Mouse (Mus musculus) gastrocnemius, postnatal 14 days (tissue): ENCODE data around the gene Hey2. TPM values are rescaled to one million over a fixed set of nuclear protein-coding genes. Genes with fewer than 3 reads are reported as not detected.

Experiments used
- DNase-seq: peaks from one replicate; pipeline ENCODE4 v3.0.0; 2021; ENCODE audit warnings: mixed read lengths
- intact Hi-C: fragments of 180-260 bp; cut with DNase I; formaldehyde crosslinking; loops from one replicate; pipeline ENCODE4 v1.15.1; 2025; ENCODE audit warnings: low total_unique reads
- long read RNA-seq, 2 experiments: library from polyadenylated mRNA; stranded (forward); transcript quantifications; one replicate each; pipeline ENCODE4 v2.0.0; 2021
- total RNA-seq, 2 experiments: library from RNA; stranded (reverse); gene quantifications; 2 replicates each; pipeline ENCODE4 v1.2.3; 2021

The Hey2 gene
- 1 to 10 TPM in 1 of 2 experiments, under 1 TPM in 1; 0.73 to 1.0 TPM for total RNA-seq
- long read RNA-seq, experiment 1, partial matches to known transcripts: 0 of 1 reads
- long read RNA-seq, experiment 1, other reads (novel, unspliced or antisense): 1 of 1 reads
- long read RNA-seq, experiment 2: 0 reads

DNA sequence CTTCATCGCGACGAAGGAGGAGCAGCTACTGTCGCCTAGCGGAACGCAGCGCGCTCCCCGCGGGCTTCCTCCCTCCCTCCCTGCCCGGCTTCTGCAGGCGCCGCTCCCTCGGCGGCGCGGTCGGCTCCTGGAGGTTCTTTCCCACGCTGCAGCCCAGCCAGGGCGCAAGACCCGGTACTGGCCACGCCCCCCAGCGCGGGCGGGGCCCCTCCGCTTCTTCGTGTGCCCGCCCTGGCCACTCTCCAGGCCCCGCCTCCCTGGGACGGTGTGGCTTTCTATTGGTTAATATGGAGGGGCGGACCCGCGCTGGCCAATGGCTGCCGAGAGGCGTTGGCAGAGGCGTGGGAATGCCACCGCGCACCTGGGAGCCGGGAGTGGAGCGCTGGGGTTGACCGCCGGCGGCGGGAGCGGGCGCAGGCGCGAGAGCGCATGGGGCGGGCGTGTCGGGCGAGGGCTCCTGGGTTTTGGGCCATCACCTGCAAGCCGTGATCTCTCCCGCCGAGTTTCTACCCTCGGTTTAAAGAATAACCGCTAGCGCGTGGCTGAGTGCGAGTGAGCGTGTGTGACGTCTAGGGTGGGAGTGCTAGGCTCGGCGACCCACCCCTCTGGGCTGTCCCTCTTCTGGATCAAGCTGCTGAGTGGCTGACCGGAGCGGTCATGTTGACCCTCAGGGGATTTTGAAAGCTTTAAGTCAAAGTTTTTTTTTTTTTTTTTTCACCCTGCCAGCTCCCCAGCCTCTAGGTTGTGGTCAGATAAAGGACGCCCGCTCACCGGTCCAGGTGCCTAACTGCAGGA is at the start of gene Hey2:
Gene Hey2 (minus strand): TSS at position 159 of the 795 bp plus-strand sequence.
- DNase-seq: peak; percentile 96
- intact Hi-C loops: no loop called here

DNA sequence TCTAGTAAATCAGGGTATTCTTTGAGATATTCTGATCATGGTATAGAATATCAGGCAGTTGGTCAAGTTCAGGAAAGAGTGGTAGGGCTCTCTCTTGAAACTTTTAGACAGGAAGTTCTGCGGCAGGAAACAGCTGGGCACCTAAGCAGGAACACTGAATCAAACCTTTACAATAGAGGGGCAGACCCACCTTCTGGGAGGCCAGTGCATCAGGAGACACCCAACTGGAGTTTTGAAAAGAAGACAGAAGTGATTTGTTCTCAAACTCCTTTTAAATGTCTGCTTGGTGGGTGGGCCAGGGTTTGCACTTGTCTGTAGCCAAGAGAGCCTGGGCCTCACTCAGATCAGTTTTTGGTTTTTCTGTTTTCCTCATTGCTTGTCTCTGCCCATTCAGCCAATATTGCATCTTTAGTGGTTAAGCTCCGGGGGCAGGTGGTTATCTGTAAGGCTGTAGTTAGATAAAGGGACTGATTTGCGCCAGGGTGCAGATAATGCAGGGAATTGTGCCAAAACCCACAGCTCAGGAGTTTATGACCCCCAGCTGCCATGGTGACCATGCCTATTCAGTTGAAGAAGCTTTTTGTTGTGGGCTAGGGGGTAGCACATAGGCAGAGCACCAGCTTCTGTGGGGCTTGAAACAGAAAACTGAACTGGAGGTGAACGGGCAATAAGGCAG is 40.6 kb upstream of the Hey2 start:
- intact Hi-C loops: no loop called here
- DNase-seq: no peak

DNA sequence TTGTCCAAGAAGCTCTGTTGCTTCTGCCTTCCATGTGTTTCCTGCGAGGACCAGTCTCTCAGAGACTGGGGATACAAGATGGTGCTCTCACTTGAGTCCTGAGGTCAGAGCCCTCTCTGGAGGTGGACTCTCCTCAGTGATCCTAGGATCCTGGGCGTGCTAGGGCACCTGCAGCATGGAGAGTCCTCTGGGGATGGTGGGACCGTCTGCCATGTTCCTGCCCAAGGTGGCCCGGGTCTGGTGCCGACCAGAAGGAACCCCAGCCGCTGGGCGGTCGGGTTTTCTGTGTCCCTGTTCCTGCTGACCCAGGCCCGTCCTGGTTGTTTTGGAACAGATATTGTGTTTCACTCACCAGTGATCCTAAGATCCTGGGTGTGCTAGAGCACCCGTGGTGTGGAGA is 38.5 kb upstream of the Hey2 start:
- no peak for DNase-seq
- intact Hi-C loops: no loop called here

DNA sequence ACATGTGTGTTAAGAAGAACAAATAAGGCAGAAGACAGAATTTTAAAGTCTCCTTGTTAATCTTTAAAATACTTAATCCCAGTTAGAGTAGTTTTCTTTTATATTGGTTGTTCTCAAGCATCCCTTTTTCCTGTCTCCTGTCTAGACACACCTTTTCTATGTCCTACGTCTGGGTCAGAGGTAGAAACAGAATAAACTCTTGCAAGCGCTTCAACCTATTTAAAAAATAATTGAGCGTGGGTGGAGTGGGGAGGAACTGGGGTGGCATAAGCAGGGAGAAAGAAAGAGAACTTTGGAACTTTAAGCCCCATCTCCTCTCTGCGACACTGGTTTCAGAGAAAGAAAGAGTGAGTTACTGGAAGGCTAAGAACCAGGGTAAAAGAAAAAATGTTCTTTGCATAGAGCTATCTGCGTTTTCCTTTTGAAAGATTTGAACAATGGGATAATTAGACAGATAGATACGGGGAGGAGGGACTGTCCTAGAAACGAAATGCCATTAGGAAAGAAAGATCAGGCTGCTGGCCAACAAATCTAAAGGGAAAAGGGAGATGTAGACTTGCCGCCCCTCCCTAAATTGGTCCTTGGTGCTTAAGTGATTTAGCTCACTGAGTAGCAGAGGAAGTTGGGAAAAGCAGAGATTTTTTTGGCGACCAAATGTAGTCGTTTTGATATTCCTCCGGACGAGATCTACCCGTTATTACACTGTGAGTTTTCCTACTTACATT is 2.7 kb upstream of the Hey2 start:
- DNase-seq: no peak
- intact Hi-C loops: no loop called here

DNA sequence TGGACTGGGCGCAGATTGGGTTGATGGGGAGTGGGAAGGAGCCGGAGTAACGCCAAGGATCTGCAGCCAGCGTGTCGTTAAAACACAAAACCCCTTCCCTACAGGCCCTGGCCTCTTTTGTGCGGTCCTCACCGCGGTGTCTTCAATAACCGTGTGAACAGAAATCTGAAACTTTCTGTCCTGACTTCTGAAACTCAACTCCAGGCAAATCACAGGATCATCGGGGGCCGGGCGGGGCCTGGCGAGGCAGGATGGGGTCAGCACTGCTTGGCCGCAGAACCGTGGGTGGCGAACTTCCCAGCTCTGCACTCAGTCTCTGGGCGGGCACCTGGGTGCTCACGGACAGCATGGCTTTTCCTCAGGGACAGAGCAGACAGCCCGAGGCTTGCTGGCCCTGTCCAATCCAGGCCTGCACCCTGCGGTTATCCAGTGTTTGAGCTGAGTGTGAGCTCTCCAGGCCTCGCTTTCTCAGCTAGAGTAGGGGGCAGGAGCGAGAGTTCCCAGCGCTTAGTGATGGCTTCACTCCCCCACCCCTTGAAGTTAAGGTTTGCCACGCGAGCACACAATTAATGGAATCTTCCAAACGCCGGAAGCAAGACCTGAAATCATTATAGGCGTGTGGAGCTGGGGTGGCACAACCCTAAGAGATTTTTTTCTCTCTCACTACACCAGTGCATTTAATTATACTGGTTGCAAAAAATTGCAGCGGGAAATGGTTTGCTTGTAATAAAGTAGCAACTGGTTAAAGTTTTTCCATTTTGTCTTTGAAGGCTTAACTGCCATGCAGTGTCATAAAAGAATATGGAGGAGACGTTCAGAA is 1.8 kb upstream of the Hey2 start:
- no peak for DNase-seq
- intact Hi-C loops: no loop called here

DNA sequence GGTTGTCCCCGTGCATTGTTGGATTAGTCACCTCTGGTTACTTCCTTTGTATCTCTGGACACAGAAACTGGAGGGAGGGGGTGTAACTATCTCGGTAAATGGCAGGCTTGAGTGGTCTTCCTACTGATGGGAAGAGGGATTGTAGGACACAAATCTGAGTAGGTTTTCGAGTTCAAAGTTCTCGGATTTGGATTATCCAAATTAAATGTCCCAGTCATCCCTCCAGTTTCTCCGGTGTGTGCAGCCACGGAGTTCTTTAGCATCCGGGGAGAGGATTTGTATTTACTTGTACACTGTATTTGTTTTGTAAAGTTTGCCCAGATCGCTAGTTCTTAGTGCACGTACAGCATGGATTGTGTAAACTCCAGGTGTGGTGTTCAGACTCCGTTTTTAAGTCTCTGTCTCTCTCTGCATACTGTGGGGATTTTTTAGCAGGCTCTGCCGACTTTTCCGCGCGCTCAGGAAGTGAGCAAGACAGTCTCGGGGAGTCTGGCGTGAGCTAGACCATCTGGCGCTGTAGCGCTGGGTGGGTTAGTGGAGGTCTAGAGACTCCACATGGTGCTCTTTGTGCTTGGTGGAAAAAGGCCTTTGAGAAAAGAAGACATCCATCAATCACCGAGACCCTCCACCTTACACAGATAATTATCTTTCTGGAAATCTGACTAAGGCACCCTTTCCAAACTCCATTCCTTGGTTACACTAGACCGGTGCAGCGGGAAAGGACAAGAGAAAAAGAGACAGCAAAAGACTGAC is 1.0 kb upstream of the Hey2 start:
- intact Hi-C loops: no loop called here
- no peak for DNase-seq

DNA sequence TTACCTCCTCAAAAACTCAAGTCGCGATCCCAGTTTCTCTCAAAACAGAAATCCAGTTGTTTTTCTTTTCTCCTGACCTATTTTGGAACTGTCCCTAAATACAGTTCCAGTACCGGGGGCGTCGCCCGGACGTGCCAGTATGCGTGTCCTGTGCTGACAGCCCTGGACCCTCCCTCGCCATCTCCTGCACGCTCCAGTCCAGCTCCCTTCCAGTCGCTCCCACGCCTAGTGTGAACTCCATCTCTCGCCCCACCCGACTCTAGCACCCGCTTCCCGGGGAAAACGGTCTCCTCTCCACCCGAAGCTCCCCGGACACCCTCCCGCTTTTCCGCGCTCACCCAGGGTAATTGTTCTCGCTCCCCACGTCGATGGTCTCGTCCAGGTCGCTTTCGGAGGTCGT is 373 bp downstream of the Hey2 start:
- intact Hi-C loops: no loop called here
- no peak for DNase-seq

DNA sequence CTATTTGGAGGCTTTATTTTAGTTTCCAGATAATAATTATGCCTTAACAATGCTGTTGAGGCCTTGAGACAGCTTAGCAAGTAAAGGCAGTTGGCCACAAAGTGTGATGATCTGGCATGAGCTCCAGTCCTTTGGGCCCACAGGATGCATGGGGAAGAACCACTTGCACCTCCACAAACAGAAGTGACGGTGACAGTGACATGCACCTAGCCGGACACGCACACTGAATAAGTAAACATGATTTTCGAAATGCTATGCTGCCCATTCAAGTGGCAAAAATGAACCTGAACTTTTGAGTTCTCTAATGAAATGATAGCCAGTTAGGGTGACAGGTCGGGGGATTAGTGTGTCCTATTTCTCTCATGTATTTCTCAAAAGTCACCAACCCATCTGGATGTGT is 1.8 kb downstream of the Hey2 start:
- intact Hi-C loops: no loop called here
- no peak for DNase-seq

DNA sequence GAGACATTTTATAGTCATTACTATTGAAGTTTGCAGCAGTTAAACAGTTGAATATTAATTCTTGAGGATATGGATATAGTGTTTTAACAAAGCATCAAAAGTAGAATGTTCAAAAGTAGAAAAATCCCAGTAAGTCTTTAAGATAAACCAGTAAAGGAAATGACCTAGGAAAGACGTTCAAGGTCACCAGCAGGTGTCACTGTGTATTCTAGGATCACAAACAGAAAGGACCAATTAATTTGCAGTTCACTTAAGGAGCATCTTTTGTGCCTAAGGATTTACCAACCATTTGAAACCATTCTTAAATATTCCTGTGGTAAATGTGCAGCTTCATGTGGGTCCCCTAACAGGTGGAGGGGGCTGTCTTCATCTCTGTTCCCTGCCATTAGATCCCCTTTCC is 4.4 kb downstream of the Hey2 start:
- intact Hi-C loops: no loop called here
- no peak for DNase-seq

DNA sequence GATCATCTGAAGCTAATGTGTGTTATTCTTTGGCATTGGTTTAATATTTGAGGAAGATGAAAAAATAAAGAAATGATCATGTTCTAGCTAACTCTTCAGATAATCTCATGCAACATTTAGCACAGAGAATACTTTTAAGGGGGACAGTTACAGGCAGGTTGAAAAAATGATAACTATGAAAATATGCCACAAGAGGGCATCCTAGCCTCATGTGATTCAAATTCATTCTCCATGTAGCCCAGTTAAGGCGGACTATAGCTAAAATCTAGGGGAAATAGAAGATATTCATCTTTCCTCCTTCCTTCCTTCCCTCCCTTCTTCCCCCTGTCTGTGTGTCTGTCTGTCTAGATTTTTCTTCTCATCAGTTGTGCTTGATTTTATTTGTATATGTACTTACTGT is 17.6 kb downstream of the Hey2 start:
- intact Hi-C loops: loop anchor here (10.0 kb wide), 2 partner anchors 470 to 620 kb away; partner anchors contain the start of gene Tpd52l1
- DNase-seq: no peak

DNA sequence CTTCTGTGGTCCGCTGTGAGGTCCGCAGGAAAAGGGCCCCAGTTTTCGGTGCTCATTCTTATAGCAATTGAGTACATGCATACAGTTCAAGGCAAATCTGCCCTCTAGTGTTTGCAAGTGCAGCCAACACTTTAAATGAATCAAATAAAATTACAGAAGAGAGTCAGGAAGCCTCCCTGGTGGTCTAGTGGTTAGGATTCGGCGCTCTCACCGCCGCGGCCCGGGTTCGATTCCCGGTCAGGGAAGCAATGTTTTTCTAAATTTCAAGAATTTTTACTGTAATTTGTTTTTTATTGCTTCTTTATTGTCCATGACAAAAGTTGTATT is 31.7 kb downstream of the Hey2 start:
- intact Hi-C loops: no loop called here
- DNase-seq: peak; percentile 41

DNA sequence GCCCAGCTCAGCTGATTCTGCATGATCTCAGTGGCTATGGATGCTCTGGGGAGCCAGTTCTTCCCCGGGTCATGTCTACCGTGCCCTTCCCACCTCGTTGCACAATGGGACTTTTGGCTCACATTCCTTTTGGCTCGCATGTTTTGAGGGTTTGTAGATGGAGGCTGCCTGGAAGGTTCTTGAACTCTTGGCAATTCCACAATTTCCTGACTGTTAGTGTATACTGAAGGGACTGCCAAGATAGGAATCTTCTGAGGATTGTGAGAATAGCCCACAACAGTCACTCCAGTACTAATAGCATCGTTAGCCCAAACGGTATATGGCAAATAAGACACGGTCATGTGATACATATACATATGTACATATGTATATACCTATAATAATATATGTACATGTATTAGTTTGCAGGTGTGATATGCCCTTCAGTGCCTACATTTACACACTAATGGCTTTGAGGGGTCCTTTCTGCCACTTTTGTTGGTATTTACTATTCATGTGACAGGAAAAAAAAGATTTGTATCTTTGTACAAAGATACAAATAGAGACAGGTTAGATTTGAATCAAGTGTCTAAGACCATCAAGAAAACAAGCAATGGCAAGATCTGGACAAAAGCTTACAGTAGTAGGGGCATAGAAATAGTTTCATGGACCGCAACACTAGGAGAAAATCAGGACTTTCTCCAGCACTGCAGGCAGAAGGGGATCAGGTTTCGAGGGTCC is 32.2 kb downstream of the Hey2 start:
- intact Hi-C loops: no loop called here
- peak; percentile 16 for DNase-seq

DNA sequence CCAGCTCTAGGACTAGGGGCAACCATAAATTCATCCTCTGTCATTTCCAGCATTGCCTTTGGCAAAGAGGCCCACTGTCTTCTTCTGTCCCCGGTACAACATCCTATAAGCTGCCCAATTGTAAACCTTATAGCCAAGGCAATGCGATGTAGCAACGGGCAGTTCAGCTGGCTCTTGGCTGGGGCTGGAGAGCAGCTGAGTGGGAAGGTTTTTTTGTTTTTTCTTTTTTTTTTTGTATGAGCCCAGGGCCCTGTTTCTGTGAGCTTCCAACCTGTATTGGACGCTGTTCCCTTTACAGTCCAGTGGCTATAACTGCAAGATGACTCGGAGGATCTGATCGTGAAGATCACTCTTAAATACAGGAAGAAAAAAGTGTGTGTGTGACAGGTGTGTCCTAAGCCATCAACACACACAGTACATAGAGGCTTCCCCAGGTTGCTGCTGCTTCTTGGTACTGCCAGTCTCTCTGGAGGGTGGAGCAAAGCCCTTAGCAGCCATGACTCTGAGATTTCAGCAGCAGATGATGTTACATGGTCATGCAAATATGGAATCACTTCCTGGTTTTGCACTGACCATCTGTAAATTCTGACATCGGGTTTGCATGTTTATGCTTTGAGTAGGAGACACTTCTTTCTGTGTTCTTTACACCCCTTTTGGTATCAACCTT is 38.9 kb downstream of the Hey2 start:
- intact Hi-C loops: no loop called here
- DNase-seq: no peak

DNA sequence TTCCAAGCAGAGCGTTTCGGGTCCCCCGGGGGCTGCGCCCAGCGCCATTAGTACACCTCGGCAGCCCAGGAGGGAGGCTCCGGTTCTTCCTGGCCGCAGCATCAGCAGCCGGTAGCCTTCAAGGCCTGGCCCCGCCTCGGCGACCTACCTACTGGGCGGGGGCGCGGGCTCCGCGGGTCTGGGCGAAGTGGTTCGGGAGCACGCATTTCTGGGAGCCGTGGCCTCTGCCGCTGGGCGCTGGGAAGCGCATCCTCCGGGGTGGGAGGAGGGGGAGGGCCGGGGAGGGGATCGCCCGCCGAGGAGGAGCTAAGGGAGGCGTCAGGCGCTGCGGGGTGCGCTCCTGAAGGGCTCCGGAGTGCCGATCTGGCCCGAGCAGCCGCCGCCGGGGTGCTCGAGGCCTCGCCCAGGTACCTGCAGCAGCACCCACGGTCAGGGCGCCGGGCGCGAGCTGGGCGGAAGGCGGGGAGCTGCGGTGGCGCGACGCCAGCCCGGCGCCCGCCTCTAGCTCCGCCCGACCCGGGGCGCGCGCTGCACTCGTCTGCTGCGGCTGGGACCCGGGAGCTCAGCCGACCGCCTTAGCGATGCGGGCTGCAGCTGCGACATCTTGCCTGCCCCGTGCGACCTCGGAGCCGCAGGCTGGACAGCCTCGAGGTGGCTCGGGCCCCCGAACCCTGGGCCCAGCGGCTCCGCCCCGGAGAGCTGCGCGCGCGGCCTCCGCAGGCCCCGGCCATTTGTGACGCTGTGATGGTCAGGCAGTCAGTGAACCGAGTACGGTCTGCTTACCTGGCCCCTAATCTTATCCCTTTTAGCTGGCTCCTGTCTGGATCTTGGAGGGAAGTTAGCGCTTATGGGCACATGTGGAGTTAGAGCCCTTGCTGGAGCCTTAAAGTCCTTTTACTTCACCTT is 39.7 kb downstream of the Hey2 start, which contains the start of gene Ncoa7:
Gene Ncoa7 (minus strand): TSS at position 646 of the 906 bp plus-strand sequence.
- intact Hi-C loops: no loop called here
- peak; percentile 73 for DNase-seq

DNA sequence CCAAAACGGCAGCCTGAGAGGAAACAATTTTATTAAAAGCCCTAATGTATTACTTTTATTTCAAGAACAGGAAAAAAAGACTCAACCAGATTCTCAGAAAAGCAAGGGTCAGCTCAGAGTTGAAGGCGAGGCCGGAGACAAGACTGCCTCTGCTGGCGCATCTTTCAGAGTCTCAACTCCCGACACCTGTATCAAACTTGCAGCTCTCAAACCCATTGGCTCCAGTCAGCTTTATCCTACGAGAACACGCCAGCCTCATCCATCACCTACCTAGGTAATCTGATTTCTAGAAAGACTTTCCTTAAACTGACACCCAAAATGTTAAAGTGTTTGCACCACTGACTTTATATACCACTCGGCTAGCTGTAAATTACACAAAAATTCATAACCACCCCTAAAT is 40.6 kb downstream of the Hey2 start:
- intact Hi-C loops: no loop called here
- DNase-seq: peak; percentile 7

DNA sequence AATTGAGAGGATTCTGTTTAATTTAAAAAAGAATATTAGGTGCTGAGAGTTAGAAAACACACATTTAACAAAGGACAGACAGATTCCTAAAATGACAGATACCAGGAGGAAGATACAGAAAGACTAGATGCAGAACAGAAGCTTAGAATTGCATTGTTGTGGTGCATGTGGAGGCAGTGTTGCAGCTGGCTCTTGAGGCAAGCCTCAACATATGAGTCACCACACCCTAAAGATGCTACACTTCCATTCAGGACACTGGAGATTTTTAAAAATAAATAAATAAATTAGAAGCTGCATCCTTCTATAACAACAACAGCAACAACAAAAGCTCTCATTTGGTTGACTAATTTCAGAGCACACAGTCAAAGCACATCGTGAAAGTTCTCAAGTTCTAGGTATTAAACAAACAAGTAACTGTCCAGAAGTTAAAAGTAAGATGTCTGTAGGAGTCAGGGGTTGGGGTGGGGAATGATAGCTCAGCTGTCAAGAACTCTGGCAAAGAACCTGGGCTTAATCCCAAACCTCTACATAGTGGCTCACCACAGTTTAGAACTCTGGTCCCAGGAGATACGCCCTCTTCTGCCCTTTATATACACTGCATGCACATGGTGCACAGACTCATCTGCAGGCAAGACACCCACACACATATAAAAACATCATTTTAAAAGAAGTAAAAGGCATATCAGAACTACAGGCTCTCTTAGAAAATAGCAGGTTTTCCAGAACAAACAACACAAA is 42.7 kb downstream of the Hey2 start:
- intact Hi-C loops: no loop called here
- no peak for DNase-seq
